In genomic region chr6:50328901-50329300, GRCm38 (mm10) we compare ENCODE assay signal across 10 mouse cellular contexts.
DNase-seq lines count a peak whose midpoint lies in the region; ATAC-seq and TF ChIP-seq lines count a peak whose summit lies in the region.
"Had no signal": no experiment of that assay in that cellular context is flagged by ENCODE, and none has a peak within 500 bp of the region (broad histone marks: within the 10 kb centered on the region; RNA-seq: fewer than 3 reads in every experiment).

No protein-coding gene starts in this region.

- no peak overlapping the region for H3K4me3 ChIP-seq in limb, embryonic 14.5 days (replicated peaks; ENCODE audit: low read length)
- no peak overlapping the region for H3K4me3 ChIP-seq in limb, embryonic 10.5 days
- no peak overlapping the region for H3K4me3 ChIP-seq in stomach, embryonic 14.5 days (ENCODE audit: low read depth, low read length)

- intact Hi-C loops in gastrocnemius, postnatal 36 days (cut with DNase I) = no loop called here
- intact Hi-C loops in left cerebral cortex, postnatal 4 days (cut with DNase I) = no loop called here

- H3K4me2 ChIP-seq in limb, embryonic 14.5 days (replicated peaks; ENCODE audit: low read depth, low read length, severe bottlenecking) = no peak overlapping the region
- H3K4me2 ChIP-seq in stomach, embryonic 14.5 days (replicated peaks; ENCODE audit: low read depth, low read length) = no peak overlapping the region

- peaks cover 16% of the 10 kb centered on the region for H3K36me3 ChIP-seq in limb, embryonic 14.5 days (ENCODE audit: control insufficient read depth, insufficient read depth, low read length)
- H3K36me3 ChIP-seq in limb, embryonic 10.5 days = no peaks in the 10 kb centered on the region
- no peaks in the 10 kb centered on the region for H3K36me3 ChIP-seq in stomach, embryonic 14.5 days (ENCODE audit: control insufficient read depth, insufficient read depth, low read length)

- no peak overlapping the region for H3K27ac ChIP-seq in limb, embryonic 14.5 days (replicated peaks; ENCODE audit: low read depth, low read length)
- no peak overlapping the region for H3K27ac ChIP-seq in limb, embryonic 10.5 days
- H3K27ac ChIP-seq in stomach, embryonic 14.5 days (ENCODE audit: low read length) = peak overlapping the region; percentile 58; the same call in 1 of the 2 replicates
- H3K27ac ChIP-seq: macrophage had no signal

- DNase-seq in gastrocnemius, adult 18-20 months (ENCODE audit: low spot score) = peak; percentile 9
- no peak for DNase-seq in gastrocnemius, postnatal 36 days
- DNase-seq in limb, embryonic 14.5 days (ENCODE audit: low spot score) = peak; percentile 45
- no peak for DNase-seq in limb, embryonic 10.5 days (ENCODE audit: low spot score)
- DNase-seq in heart, postnatal 4 days = peak; percentile 23
- no peak for DNase-seq in left cerebral cortex, postnatal 4 days
- no peak for DNase-seq in adrenal gland, adult 18-20 months (ENCODE audit: low spot score in 2 of 2)
- DNase-seq: forebrain, postnatal 0 days had no signal

- H3K9me3 ChIP-seq in limb, embryonic 14.5 days (ENCODE audit: control insufficient read depth, low read length) = no peaks in the 10 kb centered on the region
- no peaks in the 10 kb centered on the region for H3K9me3 ChIP-seq in limb, embryonic 10.5 days (replicated peaks)
- no peaks in the 10 kb centered on the region for H3K9me3 ChIP-seq in stomach, embryonic 14.5 days (ENCODE audit: control insufficient read depth, low read depth, low read length)

- no peak; the same call in 1 of the 2 replicates for ATAC-seq in limb, embryonic 14.5 days (ENCODE audit: low FRiP score, low read depth)
- peak; percentile 61; the same call in 1 of the 2 replicates for ATAC-seq in stomach, embryonic 14.5 days (ENCODE audit: insufficient number of reproducible peaks, insufficient read depth, low FRiP score, low read depth)
- ATAC-seq: forebrain, postnatal 0 days had no signal

- H3K4me1 ChIP-seq in limb, embryonic 14.5 days (ENCODE audit: control insufficient read depth, insufficient read depth, low read length) = no peaks in the 10 kb centered on the region
- H3K4me1 ChIP-seq in limb, embryonic 10.5 days = peaks cover 4% of the 10 kb centered on the region; the same call in 1 of the 2 replicates
- 0 out of 2 replicates have a peak, but pooled peaks cover 9% of the 10 kb centered on the region for H3K4me1 ChIP-seq in stomach, embryonic 14.5 days (ENCODE audit: control insufficient read depth, insufficient read depth, low read length)

- 42% methylated on average over 7 of the region's 7 CpGs for WGBS in limb, embryonic 14.5 days
- 38% methylated on average over 7 of the region's 7 CpGs for WGBS in limb, embryonic 10.5 days
- 40% methylated on average over 7 of the region's 7 CpGs for WGBS in stomach, embryonic 14.5 days

- no peaks in the 10 kb centered on the region for H3K27me3 ChIP-seq in limb, embryonic 14.5 days (ENCODE audit: control insufficient read depth, insufficient read depth, low read length)
- H3K27me3 ChIP-seq in limb, embryonic 10.5 days (ENCODE audit: low read depth, poor library complexity, severe bottlenecking) = no peaks in the 10 kb centered on the region
- no peaks in the 10 kb centered on the region for H3K27me3 ChIP-seq in stomach, embryonic 14.5 days (ENCODE audit: control insufficient read depth, insufficient read depth, low read length)

- no peak for TF ChIP-seq POLR2A in limb, embryonic 14.5 days (IDR thresholded peaks at IDR 0.05; ENCODE audit: borderline replicate concordance, extremely low read depth, insufficient read depth, insufficient read length)

- no peak overlapping the region for H3K9ac ChIP-seq in limb, embryonic 14.5 days (ENCODE audit: low read depth, low read length, severe bottlenecking)
- no peak overlapping the region for H3K9ac ChIP-seq in stomach, embryonic 14.5 days (replicated peaks; ENCODE audit: low read depth, low read length)
- H3K9ac ChIP-seq: forebrain, postnatal 0 days had no signal

Comparison
In these comparisons a context has a peak if more than half of its experiments do, and no peak if none do; other contexts are left out.
1. DNase-seq: peak in gastrocnemius, adult 18-20 months (single experiment), limb, embryonic 14.5 days (single experiment) and heart, postnatal 4 days (single experiment); none in gastrocnemius, postnatal 36 days (0 of 2), limb, embryonic 10.5 days (single experiment), left cerebral cortex, postnatal 4 days (single experiment) and adrenal gland, adult 18-20 months (0 of 2).